Mouse (Mus musculus) intestine, postnatal 0 days (tissue): ENCODE results near the gene Pabpn1l. TPM values are rescaled to one million over a fixed set of nuclear protein-coding genes. Genes with fewer than 3 reads are reported as not detected.

Experiments used
- ATAC-seq: fragments of 200-750 bp; cut with Nextera tagmentation; 2 replicates; pipeline ENCODE4 v1.8.0; 2017; ENCODE audit warnings: mild to moderate bottlenecking, moderate TSS enrichment, moderate library complexity
- H3K27ac ChIP-seq: fragments of 300-500 bp; sonication (generic); 2 replicates; pipeline ENCODE4 v1.5.1; 2014; ENCODE audit warnings: mild to moderate bottlenecking, low read depth, low read length, moderate library complexity
- H3K27me3 ChIP-seq: fragments of 300-500 bp; sonication (generic); replicated peaks from 2 replicates; pipeline ENCODE4 v1.6.1; 2014; ENCODE audit warnings: low read length, mixed read lengths; ENCODE audit not compliant: control insufficient read depth, insufficient read depth
- H3K36me3 ChIP-seq: fragments of 300-500 bp; sonication (generic); 2 replicates; pipeline ENCODE4 v1.6.1; 2014; ENCODE audit warnings: mild to moderate bottlenecking, moderate library complexity; ENCODE audit not compliant: control insufficient read depth, insufficient read depth
- H3K4me1 ChIP-seq: fragments of 300-500 bp; sonication (generic); replicated peaks from 2 replicates; pipeline ENCODE4 v1.6.1; 2014; ENCODE audit warnings: antibody characterized with exemption, low read length, mixed read lengths; ENCODE audit not compliant: control insufficient read depth, insufficient read depth
- H3K4me2 ChIP-seq: fragments of 300-500 bp; sonication (generic); replicated peaks from 2 replicates; pipeline ENCODE4 v1.6.1; 2014; ENCODE audit warnings: low read depth, mild to moderate bottlenecking, moderate library complexity
- H3K4me3 ChIP-seq: fragments of 300-500 bp; sonication (generic); 2 replicates; pipeline ENCODE4 v1.5.1; 2014; ENCODE audit warnings: low read depth, low read length
- H3K9ac ChIP-seq: fragments of 300-500 bp; sonication (generic); 2 replicates; pipeline ENCODE4 v1.6.1; 2014; ENCODE audit warnings: mild to moderate bottlenecking, low read depth, low read length
- H3K9me3 ChIP-seq: fragments of 300-500 bp; sonication (generic); 2 replicates; pipeline ENCODE4 v1.6.1; 2016; ENCODE audit warnings: mixed run types; ENCODE audit not compliant: control insufficient read depth
- CTCF ChIP-seq: sonication (generic); IDR thresholded peaks from 2 replicates; pipeline ENCODE4 v1.5.1; 2016; ENCODE audit warnings: low read depth, mild to moderate bottlenecking, control low read depth, antibody characterized with exemption, moderate library complexity
- WGBS: fragments of 180-500 bp; shearing (Covaris S2); extraction: QIAGEN DNeasy Blood & Tissue Kit; methylation state at CpG from one replicate; pipeline ENCODE4 v1.1.7; 2014; 5-methylcytosine and 5-hydroxymethylcytosine counted together
- polyA plus RNA-seq: library from polyadenylated mRNA; unstranded; fragments of >200 nt; fragmentation: Nextera tagmentation; extraction: Ambion mirVana; gene quantifications from 2 replicates; pipeline ENCODE4 v1.2.1, GENCODE M21; 2015

Pabpn1l gene
- polyA plus RNA-seq, 1 experiment from 2014 or later, result not detected

GRCm38 (mm10) chr8:122586749-122587148, 35.8 kb downstream of the Pabpn1l start:
- Histone ChIP-seq H3K9ac (0 out of 2 replicates have a peak overlapping the region, but pooled peaks have one; percentile 11), H3K4me3 (no peak overlapping the region), H3K4me2 (peak overlapping the region; percentile 44), H3K9me3 (no peaks in the 10 kb centered on the region), H3K4me1 (0 out of 2 replicates have a peak, but pooled peaks cover 7% of the 10 kb centered on the region), H3K27ac (peak overlapping the region; percentile 93), H3K36me3 (no peaks in the 10 kb centered on the region), H3K27me3 (no peaks in the 10 kb centered on the region)
- ATAC-seq, result peak; percentile 61
- TF ChIP-seq CTCF, result no peak
- WGBS, result 33% methylated on average over 10 of the region's 10 CpGs

GRCm38 (mm10) chr8:122586171-122586570, 36.4 kb downstream of the Pabpn1l start:
- H3K4me3 ChIP-seq, result no peak overlapping the region
- peak overlapping the region; percentile 93 for H3K27ac ChIP-seq
- 0 out of 2 replicates have a peak, but pooled peaks cover 7% of the 10 kb centered on the region for H3K4me1 ChIP-seq
- no peaks in the 10 kb centered on the region for H3K27me3 ChIP-seq
- H3K9me3 ChIP-seq, result no peaks in the 10 kb centered on the region
- 71% methylated on average over 7 of the region's 7 CpGs for WGBS
- no peak for TF ChIP-seq CTCF
- H3K4me2 ChIP-seq, result peak overlapping the region; percentile 30; the same call in 1 of the 2 replicates
- no peaks in the 10 kb centered on the region for H3K36me3 ChIP-seq
- H3K9ac ChIP-seq, result peak overlapping the region; percentile 22; the same call in 1 of the 2 replicates
- ATAC-seq, result no peak

DNA sequence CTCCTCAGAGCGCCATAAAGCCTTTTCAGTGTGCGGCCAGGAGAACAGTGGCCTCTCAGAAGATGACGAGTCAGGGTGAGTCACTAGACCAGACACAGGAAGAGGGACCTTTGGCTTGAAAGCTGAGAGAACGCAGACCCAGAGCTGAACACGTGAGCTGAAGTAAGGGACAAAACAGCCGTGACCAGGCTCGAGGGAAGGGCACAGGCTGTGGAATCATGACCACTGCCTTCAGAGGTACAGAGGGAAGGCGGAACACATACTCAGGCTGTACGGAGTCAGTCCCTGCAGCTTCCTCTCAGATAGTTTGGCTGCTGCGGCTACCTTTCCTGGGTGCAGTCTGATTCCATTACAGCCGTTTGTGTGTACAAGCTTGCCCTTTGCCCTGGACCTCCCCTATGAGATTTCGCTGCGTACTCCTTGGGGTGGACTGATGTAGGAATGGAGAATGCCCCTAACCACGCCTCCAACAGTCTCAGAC, 37.1 kb downstream of the Pabpn1l start:
- Histone ChIP-seq H3K9ac (peak overlapping the region; percentile 22; the same call in 1 of the 2 replicates), H3K36me3 (no peaks in the 10 kb centered on the region), H3K27me3 (no peaks in the 10 kb centered on the region), H3K27ac (peak overlapping the region; percentile 93), H3K4me3 (0 out of 2 replicates have a peak overlapping the region, but pooled peaks have one; percentile 0), H3K4me2 (peak overlapping the region; percentile 30), H3K4me1 (0 out of 2 replicates have a peak, but pooled peaks cover 7% of the 10 kb centered on the region), H3K9me3 (no peaks in the 10 kb centered on the region)
- peak; percentile 82 for ATAC-seq
- no peak for TF ChIP-seq CTCF
- 18% methylated on average over 14 of the region's 14 CpGs for WGBS

- H3K9ac ChIP-seq, result 0 out of 2 replicates have a peak overlapping the region, but pooled peaks have one; percentile 12
- H3K4me3 ChIP-seq, result 0 out of 2 replicates have a peak overlapping the region, but pooled peaks have one; percentile 0
- 0 out of 2 replicates have a peak, but pooled peaks cover 7% of the 10 kb centered on the region for H3K4me1 ChIP-seq
- no peak for ATAC-seq
- no peaks in the 10 kb centered on the region for H3K9me3 ChIP-seq
- peak overlapping the region; percentile 93 for H3K27ac ChIP-seq
- H3K27me3 ChIP-seq, result no peaks in the 10 kb centered on the region
- no peaks in the 10 kb centered on the region for H3K36me3 ChIP-seq
- WGBS, result 63% methylated on average over 9 of the region's 9 CpGs
- 0 out of 2 replicates have a peak overlapping the region, but pooled peaks have one; percentile 30 for H3K4me2 ChIP-seq
- no peak for TF ChIP-seq CTCF
Measured at GRCm38 (mm10) chr8:122584981-122585380, 37.6 kb downstream of the Pabpn1l start.

- H3K9me3 ChIP-seq, result no peaks in the 10 kb centered on the region
- peaks cover 7% of the 10 kb centered on the region; the same call in 1 of the 2 replicates for H3K4me1 ChIP-seq
- no peak overlapping the region for H3K9ac ChIP-seq
- H3K27ac ChIP-seq, result no peak overlapping the region
- H3K4me3 ChIP-seq, result no peak overlapping the region
- H3K27me3 ChIP-seq, result no peaks in the 10 kb centered on the region
- no peaks in the 10 kb centered on the region for H3K36me3 ChIP-seq
- TF ChIP-seq CTCF, result no peak
- 61% methylated on average over 13 of the region's 15 CpGs for WGBS
- ATAC-seq, result no peak
- no peak overlapping the region for H3K4me2 ChIP-seq
Measured at GRCm38 (mm10) chr8:122580926-122581325, 41.6 kb downstream of the Pabpn1l start.

DNA sequence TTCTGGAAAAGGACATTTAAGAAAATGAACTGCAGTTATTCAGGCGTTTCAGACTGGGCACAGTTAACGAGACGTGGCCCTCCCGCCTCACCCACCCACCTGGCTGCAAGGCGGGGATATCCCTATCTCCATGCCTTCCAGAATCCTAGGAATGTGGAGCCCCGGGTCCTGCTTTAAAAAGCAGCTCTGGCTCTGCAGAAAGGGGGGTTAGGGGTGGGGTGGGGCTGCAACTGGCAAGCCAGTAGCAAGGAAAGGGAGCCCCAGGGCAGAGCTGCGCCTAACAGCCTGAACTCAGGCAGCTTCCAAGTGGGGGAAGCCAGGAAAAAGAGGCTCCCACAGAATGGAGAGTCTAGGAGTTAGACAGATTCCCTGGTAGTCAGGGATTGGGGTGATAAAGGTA, 43.3 kb downstream of the Pabpn1l start:
- WGBS, result 42% methylated on average over 7 of the region's 7 CpGs
- Histone ChIP-seq H3K36me3 (no peaks in the 10 kb centered on the region), H3K4me2 (no peak overlapping the region), H3K27me3 (no peaks in the 10 kb centered on the region), H3K27ac (no peak overlapping the region), H3K4me1 (peaks cover 8% of the 10 kb centered on the region; the same call in 1 of the 2 replicates), H3K9ac (no peak overlapping the region), H3K9me3 (no peaks in the 10 kb centered on the region), H3K4me3 (no peak overlapping the region)
- no peak for TF ChIP-seq CTCF
- no peak for ATAC-seq
